Mouse (Mus musculus) left cerebral cortex, adult 6 months (tissue): Measurements from ENCODE around the gene Zfp579. TPM values are rescaled to one million over a fixed set of nuclear protein-coding genes. Genes with fewer than 3 reads are reported as not detected.

Source experiments
- long read RNA-seq, 2 experiments: library from polyadenylated mRNA; unstranded; transcript quantifications; one replicate each; pipeline ENCODE4 v2.0.0; 2019 to 2020
- polyA plus RNA-seq: library from polyadenylated mRNA; unstranded; fragments of <200 nt; fragmentation: Nextera tagmentation; gene quantifications from 2 replicates; pipeline ENCODE4 v1.2.3, GENCODE M21; 2021

Zfp579 gene
- 5.1 and 11.4 TPM in 2 replicates for polyA plus RNA-seq
- long read RNA-seq, experiment 1, transcript Zfp579-201 (2 exons, 2,157 nt), result major isoform, 49 of 57 reads
- long read RNA-seq, experiment 1, transcript Zfp579-206 (1 exons, 2,489 nt), result minor isoform, 5 of 57 reads
- long read RNA-seq, experiment 1, partial matches to known transcripts, result 0 of 57 reads
- long read RNA-seq, experiment 1, other reads (novel, unspliced or antisense), result 2 of 57 reads
- long read RNA-seq, experiment 2, transcript Zfp579-201 (2 exons, 2,157 nt), result major isoform, 6 of 11 reads
- long read RNA-seq, experiment 2, transcript Zfp579-206 (1 exons, 2,489 nt), result minor isoform, 5 of 11 reads
- long read RNA-seq, experiment 2, partial matches to known transcripts, result 0 of 11 reads
- long read RNA-seq, experiment 2, other reads (novel, unspliced or antisense), result 0 of 11 reads

GRCm38 (mm10) chr7:4996003-4996895 lies at the start of gene Zfp579:
Gene Zfp579, minus strand, starts transcription at chr7:4996158.

DNA sequence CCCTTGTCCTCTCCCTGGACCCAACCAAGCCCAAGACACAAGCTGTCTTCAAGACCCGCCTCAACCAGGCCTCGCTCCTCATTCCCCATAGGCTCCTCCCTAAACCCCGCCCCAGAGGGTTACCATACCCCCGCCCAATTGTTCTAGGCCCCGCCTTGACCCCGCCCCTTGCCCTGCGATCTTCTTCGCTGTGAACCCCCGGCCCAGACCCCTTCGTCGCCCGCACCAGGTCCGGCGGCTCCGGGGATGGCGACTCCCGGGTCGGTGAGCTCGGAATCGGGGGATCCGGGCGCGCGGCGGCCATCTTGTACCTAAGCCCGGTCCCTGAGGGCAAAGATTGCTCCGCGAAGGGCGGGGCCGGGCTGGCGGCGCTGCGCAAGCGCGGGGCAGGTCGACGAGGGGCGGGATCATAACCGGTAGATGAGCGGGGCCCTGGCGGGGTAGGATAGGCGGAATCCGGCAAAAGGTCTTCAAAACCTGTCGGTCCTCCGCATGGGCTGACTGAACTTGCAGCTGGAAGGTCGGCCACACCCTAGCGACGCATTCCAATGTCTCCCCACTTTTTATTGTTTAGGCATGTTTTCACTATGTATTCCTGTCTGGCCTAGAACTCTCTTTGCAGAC lies 42.3 kb upstream of the Zfp579 start, which contains the start of gene Zfp784:
TSS of gene Zfp784 (minus strand) at position 338 of the 624 bp plus-strand sequence.

GRCm38 (mm10) chr7:5033818-5034217 lies 37.9 kb upstream of the Zfp579 start, which contains the start of gene 4632433K11Rik:
Gene 4632433K11Rik, plus strand, starts transcription at chr7:5034118.

DNA sequence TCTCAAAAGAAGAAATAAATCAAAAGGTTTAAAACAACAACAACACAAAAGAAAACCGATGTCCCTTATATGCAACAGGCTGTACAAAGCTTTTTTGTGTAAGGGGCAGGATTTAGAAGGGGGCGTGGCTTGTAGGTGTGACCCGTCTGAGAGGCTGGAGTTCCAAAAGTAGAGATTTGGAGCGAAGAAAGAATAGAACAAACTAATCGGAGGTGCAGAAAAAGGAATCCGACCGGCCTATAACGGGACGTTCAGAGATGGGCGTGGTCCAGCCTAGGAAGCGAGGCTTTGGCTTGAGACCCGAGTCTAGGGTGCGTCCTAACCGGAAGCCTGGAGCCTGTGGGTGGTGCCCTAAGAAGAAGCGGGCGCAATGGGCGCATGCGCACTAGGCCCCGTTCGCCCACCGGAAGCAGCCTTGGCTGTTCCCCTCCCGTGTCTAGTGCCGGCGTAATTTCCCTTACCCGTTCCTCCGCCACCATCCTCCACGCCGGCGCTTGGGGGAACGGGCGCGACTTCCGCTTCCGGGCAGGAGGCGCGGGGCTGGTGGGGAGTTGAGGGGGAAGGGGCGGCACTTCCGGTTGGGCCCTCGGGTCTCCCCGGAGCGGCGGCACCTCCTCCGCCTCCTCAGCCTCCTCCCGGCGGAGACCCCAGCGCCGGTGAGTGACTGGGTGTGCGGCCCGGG lies 24.2 kb upstream of the Zfp579 start, which contains the start of the genes Zfp865 and Ccdc106:
TSS of gene Zfp865 (plus strand) at position 377 of the 682 bp plus-strand sequence.
TSS of gene Ccdc106 (plus strand) at position 554 of the 682 bp plus-strand sequence.

DNA sequence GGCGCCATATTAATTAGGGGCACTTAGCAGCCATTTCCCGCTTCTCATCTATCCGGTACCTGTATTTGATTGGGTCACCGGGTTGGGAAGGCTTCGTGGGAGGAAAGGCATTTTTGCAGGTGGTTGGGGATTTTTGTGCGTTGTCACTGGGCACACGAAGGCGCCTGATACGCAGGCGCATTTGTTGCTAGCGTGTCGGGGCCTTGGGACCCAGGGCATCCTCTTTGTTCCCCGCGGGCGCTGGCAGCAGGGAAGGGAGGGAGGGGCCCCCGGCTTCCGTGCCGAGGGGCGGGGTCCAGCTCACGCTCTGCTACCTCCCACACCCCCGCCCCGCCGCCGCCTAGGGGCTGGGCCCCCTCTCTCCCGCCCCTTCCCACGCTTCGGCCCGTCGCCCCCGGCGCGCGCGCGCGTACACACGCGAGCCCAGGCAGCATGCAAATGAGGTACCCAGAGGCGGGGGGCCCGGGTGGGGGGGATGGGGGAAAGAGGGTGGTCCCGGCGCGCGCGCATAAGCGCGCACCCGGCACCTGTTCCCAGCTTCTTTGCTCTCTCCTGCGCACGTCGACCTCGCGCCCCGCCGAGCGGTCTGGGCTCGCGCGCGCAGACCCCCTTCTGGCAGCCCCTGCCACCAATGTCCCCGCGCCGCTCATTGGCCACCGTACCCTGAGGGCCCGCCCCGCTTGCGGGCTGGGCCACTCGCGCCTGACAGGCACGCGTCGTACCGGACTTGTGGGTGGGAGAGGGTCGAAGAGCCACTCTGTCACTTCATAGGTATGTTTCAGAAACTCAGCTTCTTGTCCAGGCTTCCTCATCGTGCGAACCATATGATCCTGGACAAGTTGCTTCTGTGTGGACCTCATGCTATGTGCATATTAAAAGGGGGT lies 19.4 kb upstream of the Zfp579 start, which contains the start of gene Gm44973:
TSS of gene Gm44973 (plus strand) at position 379 of the 884 bp plus-strand sequence.

GRCm38 (mm10) chr7:5014251-5015117 lies 18.5 kb upstream of the Zfp579 start, which contains the start of the genes Zfp524 and Fiz1:
Gene Zfp524, plus strand, starts transcription at chr7:5014415.
Gene Fiz1, minus strand, starts transcription at chr7:5014697.

GRCm38 (mm10) chr7:4971068-4971467 lies 24.9 kb downstream of the Zfp579 start, which contains the start of gene Sbk3:
Gene Sbk3, minus strand, starts transcription at chr7:4971168.

GRCm38 (mm10) chr7:4964272-4964671 lies 31.7 kb downstream of the Zfp579 start, which contains the start of gene Sbk2:
Gene Sbk2, minus strand, starts transcription at chr7:4964406.

Other genes with a start within 250 kb of the Zfp579 start
- gene Cox6b2, start 243.1 kb downstream of the Zfp579 start, polyA plus RNA-seq, result 14.4 and 16.7 TPM in 2 replicates
- not detected in 2 replicates for gene Fam71e2, start 224.9 kb downstream of the Zfp579 start, polyA plus RNA-seq
- 0.19 and 0.39 TPM in 2 replicates for gene Il11, start 213.3 kb downstream of the Zfp579 start, polyA plus RNA-seq
- gene Tmem190, start 213.2 kb downstream of the Zfp579 start, polyA plus RNA-seq, result not detected in 2 replicates
- gene Tmem238, start 206.5 kb downstream of the Zfp579 start, polyA plus RNA-seq, result 3.3 and 11.7 TPM in 2 replicates
- gene Rpl28, start 203.3 kb downstream of the Zfp579 start, polyA plus RNA-seq, result 1,133 and 1,160 TPM in 2 replicates
- gene Ube2s, start 183.6 kb downstream of the Zfp579 start, polyA plus RNA-seq, result 17.9 and 212 TPM in 2 replicates
- 11.2 and 11.4 TPM in 2 replicates for gene Shisa7, start 151.5 kb downstream of the Zfp579 start, polyA plus RNA-seq
- 20.0 and 27.8 TPM in 2 replicates for gene Isoc2b, start 125.9 kb downstream of the Zfp579 start, polyA plus RNA-seq
- gene Isoc2a, start 119.0 kb downstream of the Zfp579 start, polyA plus RNA-seq, result 0.45 and 1.3 TPM in 2 replicates
- gene Gm36210, start 89.6 kb downstream of the Zfp579 start, polyA plus RNA-seq, result 0.11 and 0.16 TPM in 2 replicates
- gene Zfp628, start 80.9 kb downstream of the Zfp579 start, polyA plus RNA-seq, result 0.69 and 2.7 TPM in 2 replicates
- 115 and 129 TPM in 2 replicates for gene Nat14, start 74.1 kb downstream of the Zfp579 start, polyA plus RNA-seq
- 0.10 and 0.19 TPM in 2 replicates for gene Ssc5d, start 70.4 kb downstream of the Zfp579 start, polyA plus RNA-seq
- 0.28 and 0.50 TPM in 2 replicates for gene Sbk2, start 31.8 kb downstream of the Zfp579 start, polyA plus RNA-seq
- 0.23 TPM in 2 replicates for gene Sbk3, start 25.0 kb downstream of the Zfp579 start, polyA plus RNA-seq
- gene Zfp524, start 18.3 kb upstream of the Zfp579 start, polyA plus RNA-seq, result 10.9 and 14.7 TPM in 2 replicates
- gene Fiz1, start 18.5 kb upstream of the Zfp579 start, polyA plus RNA-seq, result 12.1 and 13.9 TPM in 2 replicates
- gene Gm44973, start 19.3 kb upstream of the Zfp579 start, polyA plus RNA-seq, result not detected in 2 replicates
- 1.1 and 4.4 TPM in 2 replicates for gene Zfp865, start 24.2 kb upstream of the Zfp579 start, polyA plus RNA-seq
- gene Ccdc106, start 24.4 kb upstream of the Zfp579 start, polyA plus RNA-seq, result 55.0 and 60.1 TPM in 2 replicates
- not detected in 2 replicates for gene 4632433K11Rik, start 38.0 kb upstream of the Zfp579 start, polyA plus RNA-seq
- gene Zfp784, start 42.3 kb upstream of the Zfp579 start, polyA plus RNA-seq, result 3.0 and 3.3 TPM in 2 replicates
- gene Zfp580, start 55.4 kb upstream of the Zfp579 start, polyA plus RNA-seq, result 4.9 and 24.0 TPM in 2 replicates
- 5.8 and 18.1 TPM in 2 replicates for gene U2af2, start 66.0 kb upstream of the Zfp579 start, polyA plus RNA-seq
- gene Epn1, start 84.1 kb upstream of the Zfp579 start, polyA plus RNA-seq, result 52.2 and 182 TPM in 2 replicates
- not detected in 2 replicates for gene Rfpl4, start 120.8 kb upstream of the Zfp579 start, polyA plus RNA-seq
- 0.59 and 0.75 TPM in 2 replicates for gene Rasl2-9, start 129.8 kb upstream of the Zfp579 start, polyA plus RNA-seq
- gene Vmn1r55, start 153.5 kb upstream of the Zfp579 start, polyA plus RNA-seq, result 0.01 TPM in 1 of 2 replicates, not detected in the other
- not detected in 2 replicates for gene Vmn1r56, start 200.6 kb upstream of the Zfp579 start, polyA plus RNA-seq
- not detected in 2 replicates for gene Vmn1r57, start 222.3 kb upstream of the Zfp579 start, polyA plus RNA-seq